Mouse (Mus musculus) cerebellum, adult 2 months (tissue): ENCODE measurements around the gene Atxn2.

ENCODE experiments used
- CTCF ChIP-seq: fragments of 200-500 bp; IDR thresholded peaks from 2 replicates; pipeline ENCODE4 v1.5.1; 2011; ENCODE audit warnings: low read depth, mild to moderate bottlenecking, control low read depth, low read length, moderate library complexity, borderline replicate concordance; ENCODE audit not compliant: insufficient read depth
- POLR2A ChIP-seq: fragments of 200-500 bp; IDR thresholded peaks from 2 replicates; pipeline ENCODE4 v1.6.1; 2011; ENCODE audit warnings: low read length, control low read depth, borderline replicate concordance; ENCODE audit not compliant: insufficient read depth

DNA sequence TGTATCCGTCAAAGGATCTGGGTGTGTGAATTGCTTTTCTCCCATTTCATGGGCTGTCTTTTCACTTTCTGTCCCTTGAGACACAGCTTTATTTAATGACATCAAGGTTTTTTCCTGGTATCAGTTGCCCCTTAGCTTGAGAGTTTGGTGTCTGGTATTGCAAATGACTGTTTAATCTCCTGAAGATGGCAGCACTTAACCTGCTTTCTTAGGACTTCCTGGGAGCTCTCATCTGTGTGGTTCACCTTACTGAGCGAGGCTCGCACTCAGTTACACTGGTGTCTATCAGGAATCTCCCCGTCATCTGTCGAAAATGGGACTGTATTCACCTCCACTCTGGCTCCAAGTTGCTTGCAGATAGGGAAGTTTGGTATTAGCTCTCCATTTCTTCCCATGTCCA, 79.9 kb downstream of the Atxn2 start:
- TF ChIP-seq CTCF (peak; percentile 27; the same call in 1 of the 2 replicates), POLR2A (no peak)
